Mouse (Mus musculus) liver, embryonic 13.5 days (tissue): Measurements from ENCODE around the gene Lmntd1. TPM values are rescaled to one million over a fixed set of nuclear protein-coding genes. Genes with fewer than 3 reads are reported as not detected.
A peak's percentile ranks its signal among the peaks of the same experiment; 100 is the strongest.

Experiments used
- ATAC-seq: fragments of 200-750 bp; cut with Nextera tagmentation; 2 replicates; pipeline ENCODE4 v1.8.0; 2017; ENCODE audit warnings: low read depth, mild to moderate bottlenecking, moderate number of reproducible peaks, moderate library complexity
- DNase-seq: peaks from one replicate; pipeline ENCODE4 v3.0.0; 2022
- H3K27ac ChIP-seq: fragments of 300-500 bp; sonication (generic); 2 replicates; pipeline ENCODE4 v1.5.1; 2015; ENCODE audit warnings: moderate library complexity, mild to moderate bottlenecking, inconsistent platforms
- H3K27me3 ChIP-seq: fragments of 300-500 bp; sonication (generic); 2 replicates; pipeline ENCODE4 v1.6.1; 2015; ENCODE audit warnings: mild to moderate bottlenecking, inconsistent platforms
- H3K36me3 ChIP-seq: fragments of 300-500 bp; sonication (generic); 2 replicates; pipeline ENCODE4 v1.6.1; 2015; ENCODE audit warnings: mild to moderate bottlenecking, inconsistent platforms
- H3K4me1 ChIP-seq: fragments of 300-500 bp; sonication (generic); replicated peaks from 2 replicates; pipeline ENCODE4 v1.6.1; 2015; ENCODE audit warnings: inconsistent platforms
- H3K4me2 ChIP-seq: fragments of 300-500 bp; sonication (generic); 2 replicates; pipeline ENCODE4 v1.6.1; 2015; ENCODE audit warnings: inconsistent platforms, mild to moderate bottlenecking, moderate library complexity
- H3K4me3 ChIP-seq: fragments of 300-500 bp; sonication (generic); replicated peaks from 2 replicates; pipeline ENCODE4 v1.5.1; 2015; ENCODE audit warnings: mild to moderate bottlenecking, inconsistent platforms
- H3K9ac ChIP-seq: fragments of 300-500 bp; sonication (generic); 2 replicates; pipeline ENCODE4 v1.6.1; 2015; ENCODE audit warnings: mild to moderate bottlenecking, inconsistent platforms
- H3K9me3 ChIP-seq: fragments of 300-500 bp; sonication (generic); replicated peaks from 2 replicates; pipeline ENCODE4 v1.6.1; 2016; ENCODE audit warnings: inconsistent platforms
- WGBS: fragments of 180-500 bp; shearing (Covaris S2); methylation state at CpG from one replicate; pipeline ENCODE4 v1.1.7; 2015; ENCODE audit not compliant: insufficient replicate concordance; 5-methylcytosine and 5-hydroxymethylcytosine counted together
- polyA plus RNA-seq: library from polyadenylated mRNA; unstranded; fragments of >200 nt; fragmentation: Nextera tagmentation; extraction: Ambion mirVana; gene quantifications from 2 replicates; pipeline ENCODE4 v1.2.1, GENCODE M21; 2015

Gene Lmntd1
- polyA plus RNA-seq, 1 experiment from 2014 or later: not detected

DNA sequence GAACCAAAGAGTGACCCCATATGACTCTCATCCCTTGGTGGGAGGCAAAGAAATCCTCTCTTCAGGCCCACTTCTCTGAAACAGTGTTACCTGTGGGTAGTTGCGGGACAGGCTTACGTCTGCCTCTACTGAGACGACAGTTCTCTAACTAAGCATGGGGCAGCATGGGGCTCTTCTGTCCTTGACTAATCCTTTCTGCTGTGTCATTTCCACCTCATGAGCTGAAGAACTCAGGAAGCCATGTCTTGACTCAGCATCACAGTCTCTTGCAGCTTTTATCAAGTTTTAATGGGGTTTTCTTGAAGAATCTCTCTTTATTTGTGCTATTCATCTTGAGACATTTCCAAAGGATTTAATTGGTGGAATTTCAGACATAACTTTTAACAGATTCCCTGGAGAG lies 61.3 kb downstream of the Lmntd1 start:
- no peak overlapping the region for H3K4me3 ChIP-seq
- H3K4me2 ChIP-seq: no peak overlapping the region
- DNase-seq (no peak), ATAC-seq (no peak)
- no peak overlapping the region for H3K9ac ChIP-seq
- H3K27me3 ChIP-seq: no peaks in the 10 kb centered on the region
- no peak overlapping the region for H3K27ac ChIP-seq
- H3K4me1 ChIP-seq: peaks cover 12% of the 10 kb centered on the region
- H3K36me3 ChIP-seq: no peaks in the 10 kb centered on the region
- WGBS: 62% methylated on average over 3 of the region's 3 CpGs
- no peaks in the 10 kb centered on the region for H3K9me3 ChIP-seq

GRCm38 (mm10) chr6:145550993-145551392 lies 63.1 kb downstream of the Lmntd1 start:
- H3K27ac ChIP-seq: no peak overlapping the region
- H3K4me3 ChIP-seq: no peak overlapping the region
- no peaks in the 10 kb centered on the region for H3K4me1 ChIP-seq
- H3K9ac ChIP-seq: no peak overlapping the region
- no peak for DNase-seq
- no peak for ATAC-seq
- WGBS: 71% methylated on average over 5 of the region's 5 CpGs
- H3K9me3 ChIP-seq: no peaks in the 10 kb centered on the region
- H3K4me2 ChIP-seq: no peak overlapping the region
- no peaks in the 10 kb centered on the region for H3K36me3 ChIP-seq
- H3K27me3 ChIP-seq: no peaks in the 10 kb centered on the region

GRCm38 (mm10) chr6:145545927-145546641 lies 68.0 kb downstream of the Lmntd1 start:
- Histone ChIP-seq H3K4me1 (no peaks in the 10 kb centered on the region), H3K27ac (no peak overlapping the region), H3K9me3 (peaks cover 8% of the 10 kb centered on the region), H3K9ac (no peak overlapping the region), H3K36me3 (no peaks in the 10 kb centered on the region), H3K4me2 (no peak overlapping the region), H3K27me3 (no peaks in the 10 kb centered on the region), H3K4me3 (no peak overlapping the region)
- ATAC-seq: no peak
- 53% methylated on average over 13 of the region's 13 CpGs for WGBS
- no peak for DNase-seq

GRCm38 (mm10) chr6:145544838-145545237 lies 69.3 kb downstream of the Lmntd1 start:
- Histone ChIP-seq H3K36me3 (no peaks in the 10 kb centered on the region), H3K4me2 (no peak overlapping the region), H3K4me1 (0 out of 2 replicates have a peak, but pooled peaks cover 3% of the 10 kb centered on the region), H3K9me3 (peaks cover 8% of the 10 kb centered on the region), H3K9ac (no peak overlapping the region), H3K4me3 (no peak overlapping the region), H3K27ac (no peak overlapping the region), H3K27me3 (no peaks in the 10 kb centered on the region)
- 78% methylated on average over 2 of the region's 2 CpGs for WGBS
- ATAC-seq: peak; percentile 41; the same call in 1 of the 2 replicates
- no peak for DNase-seq

- H3K27me3 ChIP-seq: no peaks in the 10 kb centered on the region
- H3K27ac ChIP-seq: no peak overlapping the region
- H3K9me3 ChIP-seq: peaks cover 8% of the 10 kb centered on the region
- ATAC-seq: no peak
- no peak overlapping the region for H3K4me2 ChIP-seq
- no peak overlapping the region for H3K4me3 ChIP-seq
- H3K9ac ChIP-seq: no peak overlapping the region
- DNase-seq: no peak
- WGBS: 77% methylated on average over 12 of the region's 12 CpGs
- H3K4me1 ChIP-seq: 0 out of 2 replicates have a peak, but pooled peaks cover 3% of the 10 kb centered on the region
- H3K36me3 ChIP-seq: no peaks in the 10 kb centered on the region
These were observed 69.8 kb downstream of the Lmntd1 start for GRCm38 (mm10) chr6:145544304-145544703.

DNA sequence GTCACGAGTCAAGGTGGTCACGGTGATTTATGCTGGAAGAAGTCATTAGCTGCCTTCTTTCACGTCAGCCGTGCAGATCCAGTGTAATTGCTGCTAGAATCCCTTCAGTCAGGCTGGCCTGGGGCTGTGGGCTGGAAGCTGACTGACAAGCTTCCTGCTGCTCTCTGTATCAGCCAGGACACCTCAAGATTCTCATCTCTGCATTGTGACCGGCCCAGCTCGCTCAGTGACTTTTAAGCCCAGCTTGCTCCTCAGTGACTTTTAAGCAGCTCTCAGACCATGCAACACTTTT lies 74.6 kb downstream of the Lmntd1 start:
- no peak overlapping the region for H3K27ac ChIP-seq
- H3K4me1 ChIP-seq: 0 out of 2 replicates have a peak, but pooled peaks cover 3% of the 10 kb centered on the region
- WGBS: 72% methylated on average over 6 of the region's 6 CpGs
- H3K36me3 ChIP-seq: no peaks in the 10 kb centered on the region
- no peak for ATAC-seq
- H3K4me3 ChIP-seq: no peak overlapping the region
- H3K9me3 ChIP-seq: peaks cover 8% of the 10 kb centered on the region
- no peak for DNase-seq
- no peak overlapping the region for H3K4me2 ChIP-seq
- H3K9ac ChIP-seq: no peak overlapping the region
- H3K27me3 ChIP-seq: no peaks in the 10 kb centered on the region

DNA sequence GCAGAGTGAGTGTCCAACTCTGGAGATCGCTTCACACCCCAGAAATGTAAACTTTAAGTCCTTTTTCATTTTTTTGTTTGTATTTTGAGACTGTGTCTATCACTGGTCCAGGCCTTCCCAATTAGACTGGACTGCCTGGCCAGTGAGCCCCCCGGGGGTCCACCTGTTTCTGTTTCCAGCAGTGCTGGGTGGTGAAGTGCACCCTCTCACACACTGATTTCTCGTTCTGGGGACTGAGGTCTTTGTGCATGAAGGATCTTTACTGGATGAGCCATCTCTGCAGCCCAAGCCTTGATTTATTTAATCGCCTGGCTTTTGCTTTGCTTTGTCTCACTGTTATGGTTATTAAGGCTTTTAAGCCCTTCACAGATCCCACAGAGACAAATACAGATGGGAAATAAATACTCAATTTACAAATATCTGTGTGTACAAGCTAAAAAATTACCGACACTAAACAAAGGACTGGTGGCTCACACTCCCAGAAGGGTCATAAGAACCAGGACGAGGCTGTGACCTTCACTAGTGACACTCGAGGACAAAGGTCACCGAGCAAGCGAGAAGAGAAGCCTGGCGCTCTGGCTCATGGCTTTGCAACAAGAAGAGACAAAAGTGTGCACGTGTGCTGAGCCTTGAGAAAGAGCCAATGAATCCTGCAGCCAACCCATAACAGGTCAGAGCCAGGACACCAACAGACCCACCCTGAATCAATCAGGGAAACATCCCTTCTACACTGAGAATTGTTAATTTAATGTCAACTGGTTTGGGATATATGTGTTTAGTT lies 75.1 kb downstream of the Lmntd1 start:
- Histone ChIP-seq H3K27me3 (no peaks in the 10 kb centered on the region), H3K4me3 (no peak overlapping the region), H3K36me3 (no peaks in the 10 kb centered on the region), H3K4me2 (no peak overlapping the region), H3K9ac (no peak overlapping the region), H3K9me3 (peaks cover 8% of the 10 kb centered on the region), H3K4me1 (0 out of 2 replicates have a peak, but pooled peaks cover 3% of the 10 kb centered on the region), H3K27ac (no peak overlapping the region)
- DNase-seq (no peak), ATAC-seq (no peak)
- 59% methylated on average over 11 of the region's 11 CpGs for WGBS

DNA sequence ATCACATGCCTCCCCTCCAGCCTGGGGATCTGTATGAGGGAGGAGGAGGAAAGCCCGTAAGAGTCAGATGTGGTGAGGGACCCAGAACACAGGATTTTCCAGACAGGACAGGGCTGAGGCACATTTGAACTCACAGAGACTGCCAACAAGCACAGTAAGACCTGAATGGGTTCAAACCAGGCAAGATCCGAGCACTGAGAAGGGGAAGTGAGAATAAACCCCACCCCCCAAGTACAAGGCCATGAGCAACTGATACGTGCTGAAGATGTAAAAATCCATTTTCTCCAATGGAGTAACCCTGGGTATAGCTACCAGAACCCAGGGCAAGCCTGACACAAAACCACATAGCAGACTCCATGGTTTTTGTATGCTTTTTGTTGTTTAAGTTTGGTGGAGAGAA lies 83.7 kb downstream of the Lmntd1 start:
- no peak overlapping the region for H3K4me3 ChIP-seq

DNA sequence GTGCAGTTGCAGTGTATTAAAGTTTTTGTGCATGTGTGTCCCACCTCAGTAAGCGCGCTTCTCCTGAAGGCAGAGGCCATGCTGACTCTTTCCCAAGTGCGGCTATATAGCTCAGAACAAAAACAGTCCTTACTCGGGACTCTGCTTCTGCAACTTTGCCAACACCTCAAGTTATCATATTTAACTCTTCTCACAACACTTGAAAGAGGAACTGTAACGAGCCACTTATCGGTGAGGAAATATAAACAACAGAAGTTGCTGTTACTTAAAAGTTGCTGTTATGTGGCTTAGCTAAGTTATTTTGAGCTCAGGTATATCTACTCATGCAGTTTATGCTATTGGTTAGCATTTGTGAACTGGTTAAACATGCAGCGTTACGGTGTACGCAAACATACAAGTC lies 90.8 kb downstream of the Lmntd1 start:
- H3K27ac ChIP-seq: no peak overlapping the region
- no peaks in the 10 kb centered on the region for H3K36me3 ChIP-seq
- H3K9ac ChIP-seq: no peak overlapping the region
- WGBS: 75% methylated on average over 9 of the region's 9 CpGs
- DNase-seq (no peak), ATAC-seq (no peak)
- no peaks in the 10 kb centered on the region; the same call in 1 of the 2 replicates for H3K4me1 ChIP-seq
- no peak overlapping the region for H3K4me3 ChIP-seq
- no peaks in the 10 kb centered on the region for H3K27me3 ChIP-seq
- H3K4me2 ChIP-seq: no peak overlapping the region
- peaks cover 4% of the 10 kb centered on the region; the same call in 1 of the 2 replicates for H3K9me3 ChIP-seq

More for the DNA sequence above, 83.7 kb downstream of the Lmntd1 start:
- no peak overlapping the region for H3K27ac ChIP-seq
- ATAC-seq: no peak
- 35% methylated on average over 3 of the region's 3 CpGs for WGBS
- DNase-seq: no peak
- no peak overlapping the region for H3K9ac ChIP-seq
- H3K9me3 ChIP-seq: no peaks in the 10 kb centered on the region
- no peaks in the 10 kb centered on the region for H3K36me3 ChIP-seq
- H3K27me3 ChIP-seq: no peaks in the 10 kb centered on the region
- no peaks in the 10 kb centered on the region for H3K4me1 ChIP-seq
- H3K4me2 ChIP-seq: no peak overlapping the region

- DNase-seq (no peak), ATAC-seq (no peak)
- 73% methylated on average over 12 of the region's 12 CpGs for WGBS
- peaks cover 4% of the 10 kb centered on the region; the same call in 1 of the 2 replicates for H3K9me3 ChIP-seq
- no peaks in the 10 kb centered on the region; the same call in 1 of the 2 replicates for H3K4me1 ChIP-seq
- H3K4me2 ChIP-seq: no peak overlapping the region
- H3K27ac ChIP-seq: no peak overlapping the region
- H3K27me3 ChIP-seq: no peaks in the 10 kb centered on the region
- no peak overlapping the region for H3K4me3 ChIP-seq
- no peaks in the 10 kb centered on the region for H3K36me3 ChIP-seq
- H3K9ac ChIP-seq: no peak overlapping the region
These were observed 91.5 kb downstream of the Lmntd1 start for GRCm38 (mm10) chr6:145522617-145523016.

GRCm38 (mm10) chr6:145517002-145517401 lies 97.1 kb downstream of the Lmntd1 start:
- H3K4me1 ChIP-seq: no peaks in the 10 kb centered on the region
- H3K4me3 ChIP-seq: no peak overlapping the region
- ATAC-seq (no peak), DNase-seq (no peak)
- no peak overlapping the region for H3K27ac ChIP-seq
- no peaks in the 10 kb centered on the region for H3K27me3 ChIP-seq
- WGBS: 48% methylated on average over 10 of the region's 10 CpGs
- H3K9ac ChIP-seq: no peak overlapping the region
- H3K9me3 ChIP-seq: peaks cover 4% of the 10 kb centered on the region; the same call in 1 of the 2 replicates
- H3K36me3 ChIP-seq: no peaks in the 10 kb centered on the region
- no peak overlapping the region for H3K4me2 ChIP-seq
